Mouse (Mus musculus) adrenal gland, adult (tissue): Measurements from ENCODE around the gene Cnot4.
A peak's percentile ranks its signal among the peaks of the same experiment; 100 is the strongest.
"Not testable (repeated sequence)": the region's sequence is repeated elsewhere in the genome, so short reads cannot be mapped to it uniquely, and the experiment has no call there.

Experiments used
- DNase-seq, 2 experiments: peaks; one replicate each; pipeline ENCODE4 v3.0.0; 2022 to 2023; ENCODE audit warnings: low spot score in 1 of 2; ENCODE audit not compliant: inconsistent age in 2 of 2

Cnot4 gene

GRCm38 (mm10) chr6:35133579-35134488 is at the start of gene Cnot4:
TSS of gene Cnot4 (minus strand) at chr6:35133724.
- DNase-seq = peak; percentile 99 to 100

- not testable (repeated sequence) for DNase-seq
These were observed 45.8 kb upstream of the Cnot4 start for GRCm38 (mm10) chr6:35179299-35179698.

GRCm38 (mm10) chr6:35177650-35178272 is 44.2 kb upstream of the Cnot4 start:
- no peak for DNase-seq

GRCm38 (mm10) chr6:35176979-35177649 is 43.6 kb upstream of the Cnot4 start, which contains the start of gene Nup205:
TSS of gene Nup205 (plus strand) at chr6:35177421.
- DNase-seq = peak; percentile 88 to 97

GRCm38 (mm10) chr6:35173181-35173580 is 39.7 kb upstream of the Cnot4 start:
- no peak for DNase-seq

GRCm38 (mm10) chr6:35172028-35172427 is 38.5 kb upstream of the Cnot4 start:
- DNase-seq = not testable (repeated sequence)

GRCm38 (mm10) chr6:35169250-35169649 is 35.7 kb upstream of the Cnot4 start:
- DNase-seq = no peak

GRCm38 (mm10) chr6:35154540-35154939 is 21.0 kb upstream of the Cnot4 start:
- DNase-seq = no peak

- DNase-seq = no peak
These were observed 14.3 kb upstream of the Cnot4 start for GRCm38 (mm10) chr6:35147726-35148422.

GRCm38 (mm10) chr6:35145569-35145968 is 12.0 kb upstream of the Cnot4 start:
- no peak for DNase-seq

GRCm38 (mm10) chr6:35140351-35140750 is 6.8 kb upstream of the Cnot4 start:
- no peak for DNase-seq

GRCm38 (mm10) chr6:35134844-35135243 is 1.3 kb upstream of the Cnot4 start:
- no peak for DNase-seq

GRCm38 (mm10) chr6:35133246-35133578 is 312 bp downstream of the Cnot4 start:
- no peak for DNase-seq

- DNase-seq = peak in 1 of 2 experiments; percentile 82
These were observed 718 bp downstream of the Cnot4 start for GRCm38 (mm10) chr6:35132806-35133205.

GRCm38 (mm10) chr6:35122488-35122887 is 11.0 kb downstream of the Cnot4 start:
- no peak for DNase-seq

- DNase-seq = no peak
These were observed 11.6 kb downstream of the Cnot4 start for GRCm38 (mm10) chr6:35121925-35122324.

GRCm38 (mm10) chr6:35102457-35102856 is 31.1 kb downstream of the Cnot4 start:
- DNase-seq = no peak

GRCm38 (mm10) chr6:35084927-35085326 is 48.6 kb downstream of the Cnot4 start:
- no peak for DNase-seq

GRCm38 (mm10) chr6:35075148-35075547 is 58.4 kb downstream of the Cnot4 start:
- no peak for DNase-seq

- no peak for DNase-seq
These were observed 62.3 kb downstream of the Cnot4 start for GRCm38 (mm10) chr6:35071261-35071660.

- no peak for DNase-seq
These were observed 71.1 kb downstream of the Cnot4 start for GRCm38 (mm10) chr6:35062446-35062845.
